Mouse (Mus musculus) brain, embryonic 14.5 days (tissue): ENCODE data around the gene 1700024P04Rik.

Experiments used
- CTCF ChIP-seq: fragments of 200-500 bp; IDR thresholded peaks from 2 replicates; pipeline ENCODE4 v1.5.1; 2012; ENCODE audit warnings: inconsistent platforms, mild to moderate bottlenecking, moderate library complexity, borderline replicate concordance; ENCODE audit not compliant: insufficient read depth, insufficient read length; ENCODE audit errors: extremely low read depth
- POLR2A ChIP-seq: fragments of 200-500 bp; IDR thresholded peaks from 2 replicates; pipeline ENCODE4 v1.6.1; 2012; ENCODE audit warnings: mild to moderate bottlenecking, inconsistent platforms, borderline replicate concordance; ENCODE audit not compliant: poor library complexity, insufficient read depth, insufficient read length, severe bottlenecking; ENCODE audit errors: extremely low read depth

- TF ChIP-seq POLR2A (no peak), CTCF (no peak)
Observed at GRCm38 (mm10) chr13:98972090-98972489, 12.3 kb downstream of the 1700024P04Rik start.
